Mouse (Mus musculus) kidney, postnatal 10 days (tissue): Measurements from ENCODE around the gene Itgb8.

ENCODE experiments used
- DNase-seq: peaks from one replicate; pipeline ENCODE4 v3.0.0; 2021; ENCODE audit warnings: mixed read lengths

Itgb8 gene

GRCm38 (mm10) chr12:119238696-119239415 lies at the start of gene Itgb8:
Gene Itgb8 (minus strand): TSS chr12:119238802.
- peak; percentile 86 for DNase-seq

GRCm38 (mm10) chr12:119276282-119276681 lies 37.7 kb upstream of the Itgb8 start:
- DNase-seq = no peak

GRCm38 (mm10) chr12:119273605-119274004 lies 35.0 kb upstream of the Itgb8 start:
- DNase-seq = no peak

DNA sequence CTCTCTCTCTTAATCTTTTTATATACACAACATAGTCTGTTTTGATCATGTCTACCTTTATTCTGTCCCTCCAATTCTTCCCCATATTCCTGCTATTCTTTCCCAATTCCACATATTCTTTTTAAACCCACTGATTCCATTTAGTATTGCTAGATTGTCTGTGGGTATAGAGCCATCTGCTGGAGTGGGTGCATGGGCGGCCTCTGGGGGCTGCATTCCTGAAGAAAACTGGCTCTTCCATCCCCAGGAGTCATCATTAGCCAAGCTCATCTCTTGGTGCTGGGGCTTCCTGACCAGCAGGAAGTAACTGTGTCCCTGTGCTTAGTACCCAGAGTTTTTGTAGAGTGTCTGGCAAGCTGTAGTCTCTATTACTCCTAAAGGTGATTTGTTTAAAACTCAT lies 33.4 kb upstream of the Itgb8 start:
- no peak for DNase-seq

DNA sequence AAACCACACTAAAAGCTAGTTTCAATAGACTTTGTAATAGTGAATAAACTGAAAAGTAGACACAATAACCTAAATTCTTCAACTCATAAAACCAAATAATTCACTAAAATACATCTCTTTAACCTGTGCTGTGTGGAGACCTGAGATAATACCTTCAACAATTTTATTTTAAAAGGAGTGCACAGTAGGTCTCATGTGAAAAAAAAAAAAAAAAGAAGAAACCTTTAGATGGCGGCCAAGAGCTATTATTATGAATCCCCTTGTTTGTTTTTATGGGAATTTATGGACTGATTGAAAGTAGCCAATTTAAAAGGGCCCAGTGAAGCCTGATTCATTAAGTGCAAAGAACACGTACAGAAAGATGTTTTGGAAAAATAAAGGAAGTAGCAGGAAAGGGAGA lies 31.4 kb upstream of the Itgb8 start:
- DNase-seq = no peak

- no peak for DNase-seq
These were observed 30.1 kb upstream of the Itgb8 start for GRCm38 (mm10) chr12:119268723-119269122.

- no peak for DNase-seq
These were observed 25.9 kb upstream of the Itgb8 start for GRCm38 (mm10) chr12:119264506-119264905.

- DNase-seq = no peak
These were observed 10.0 kb upstream of the Itgb8 start for GRCm38 (mm10) chr12:119248581-119248980.

DNA sequence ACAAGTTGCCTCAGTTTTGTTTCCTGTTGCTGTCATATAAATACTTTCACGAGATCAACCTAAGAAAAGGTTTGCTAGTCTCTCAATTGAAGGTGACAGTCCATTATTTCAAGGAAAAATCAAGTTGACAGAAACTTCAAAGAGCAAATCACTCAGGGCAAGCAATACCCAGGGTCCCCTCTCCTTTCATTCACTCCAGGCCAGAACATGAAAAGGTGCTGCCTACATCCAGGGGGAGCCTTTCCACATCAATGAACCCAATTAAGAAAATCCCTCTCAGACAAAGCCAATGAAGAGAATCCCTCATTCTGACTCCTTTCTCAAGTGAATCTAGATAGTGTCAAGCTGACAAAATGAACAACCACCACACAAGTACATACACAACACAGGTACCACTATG lies 2.5 kb upstream of the Itgb8 start:
- no peak for DNase-seq

DNA sequence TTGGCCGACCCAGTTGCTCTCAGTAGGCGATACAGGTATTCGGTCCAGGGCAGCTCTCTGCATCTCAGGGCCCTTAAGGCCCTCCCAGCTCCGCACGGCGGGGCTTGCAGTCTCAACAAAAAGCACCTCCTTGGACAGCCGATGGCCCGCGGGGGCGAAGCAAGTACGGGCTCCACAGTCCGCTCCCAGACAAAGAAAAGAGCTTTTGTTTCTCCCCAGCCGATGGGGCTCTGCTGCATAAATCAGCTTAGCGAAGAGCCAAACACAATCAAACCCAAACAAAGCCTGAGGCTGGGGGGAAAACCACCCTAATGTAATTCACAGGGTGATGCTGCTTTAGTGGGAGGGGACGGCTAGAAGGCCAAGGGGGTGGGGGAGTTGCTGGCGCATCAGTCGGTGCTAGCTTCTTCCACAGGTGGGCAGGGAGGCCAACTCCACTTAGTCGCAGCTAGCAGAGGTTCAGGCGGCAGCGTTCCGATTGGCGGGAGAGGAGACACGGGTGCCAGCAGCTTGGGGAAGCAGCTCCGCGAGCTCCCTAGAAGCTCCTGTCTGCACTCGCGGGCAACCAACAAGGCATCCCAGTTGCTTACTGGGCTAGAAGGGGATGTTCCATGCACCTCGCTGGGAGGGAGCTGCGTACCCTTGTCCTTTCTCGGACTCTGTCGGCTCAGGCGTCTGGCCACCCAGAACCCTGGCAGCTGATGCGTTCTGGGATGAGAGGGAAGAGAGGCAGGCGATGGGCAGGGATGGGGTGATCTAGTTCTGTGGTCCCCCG lies 494 bp downstream of the Itgb8 start:
- peak; percentile 68 for DNase-seq

DNA sequence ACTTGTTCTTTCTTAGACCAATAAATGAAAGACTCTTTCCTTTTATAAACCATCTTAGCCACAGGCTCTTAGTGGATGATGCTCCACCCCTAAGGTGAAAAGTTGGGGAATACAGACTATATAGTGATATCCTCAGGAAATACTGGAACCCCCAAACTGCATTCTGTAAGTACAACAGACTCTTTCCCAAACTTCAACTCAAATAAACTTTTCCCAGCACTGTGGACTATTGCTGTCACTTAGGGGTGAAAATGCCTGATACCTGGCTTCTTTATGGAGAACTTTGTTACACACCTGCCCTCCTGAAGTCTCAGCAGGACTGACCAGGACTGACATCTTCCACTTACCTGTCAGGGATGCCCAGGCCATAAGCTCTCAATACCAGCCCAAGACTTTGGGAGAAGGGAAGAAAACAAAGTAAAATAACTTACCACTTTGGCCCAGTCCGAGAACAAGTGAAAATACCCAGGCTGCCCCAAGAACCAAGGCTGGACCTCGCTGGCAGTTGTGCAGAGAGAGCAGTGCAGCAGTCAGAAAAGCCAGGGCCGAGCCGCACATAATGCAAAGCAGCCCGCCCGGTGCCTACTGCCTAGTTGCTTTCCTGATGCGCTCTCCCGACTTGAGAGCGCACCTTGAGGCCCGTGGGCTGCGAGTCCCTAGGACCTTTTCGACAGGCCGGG lies 1.2 kb downstream of the Itgb8 start:
- DNase-seq = peak; percentile 54

DNA sequence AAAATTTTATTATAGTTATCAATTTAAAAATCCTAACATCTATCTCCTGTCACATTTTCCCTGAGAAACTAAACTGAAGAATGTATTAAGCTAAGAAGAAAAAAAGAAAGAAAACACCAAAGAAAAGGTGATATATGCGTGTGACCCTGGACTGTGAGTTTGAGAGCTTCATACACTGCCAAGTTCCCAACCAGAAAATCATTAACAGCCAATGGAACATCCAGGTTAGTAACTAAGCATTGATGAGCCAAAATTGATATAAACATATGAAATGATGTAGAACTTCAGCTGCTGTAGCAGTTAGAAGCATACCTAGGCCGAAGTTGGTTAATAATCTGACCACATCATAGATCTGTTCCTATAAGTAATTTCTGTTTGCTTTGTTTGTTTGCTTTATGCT lies 6.8 kb downstream of the Itgb8 start:
- DNase-seq = no peak

DNA sequence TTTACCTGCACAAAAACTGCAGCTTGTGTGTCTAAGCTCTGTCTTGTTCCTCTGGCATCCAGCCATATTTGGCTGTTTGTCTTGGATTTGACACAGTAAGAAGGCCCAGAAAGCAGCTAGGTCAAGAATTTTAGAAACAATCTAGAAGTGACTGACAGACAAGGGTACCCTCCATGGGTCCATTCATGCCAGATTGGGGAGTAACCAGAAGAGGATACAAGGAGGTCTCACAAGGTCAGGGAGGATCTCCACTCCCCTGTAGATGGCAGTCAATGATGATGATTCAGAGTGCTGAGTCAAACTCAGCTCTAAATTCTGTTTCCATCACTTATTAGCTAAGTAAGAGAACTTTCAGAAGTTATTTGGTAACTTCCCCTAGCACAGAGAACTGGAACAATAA lies 8.2 kb downstream of the Itgb8 start:
- peak; percentile 20 for DNase-seq

DNA sequence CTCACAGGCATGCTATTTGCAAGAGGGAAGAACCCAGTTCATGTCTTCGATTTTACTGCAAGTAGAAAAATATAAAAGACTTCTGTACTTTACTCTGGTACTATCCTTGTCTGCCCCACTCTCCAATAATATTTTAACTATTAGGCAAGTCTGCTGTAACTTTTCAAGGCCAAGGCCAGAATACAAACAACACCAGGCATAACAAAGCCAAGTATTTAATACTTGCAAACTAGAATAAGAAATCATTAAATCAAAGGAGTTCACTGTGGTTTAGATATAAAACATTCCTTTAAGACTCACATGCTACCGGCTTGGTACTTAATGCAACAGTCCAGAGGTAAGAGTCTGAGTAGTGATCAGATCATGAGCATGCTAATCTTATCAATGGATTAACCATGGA lies 9.0 kb downstream of the Itgb8 start:
- no peak for DNase-seq

- no peak for DNase-seq
These were observed 10.7 kb downstream of the Itgb8 start for GRCm38 (mm10) chr12:119227898-119228297.

- DNase-seq = no peak
These were observed 13.9 kb downstream of the Itgb8 start for GRCm38 (mm10) chr12:119224699-119225098.

DNA sequence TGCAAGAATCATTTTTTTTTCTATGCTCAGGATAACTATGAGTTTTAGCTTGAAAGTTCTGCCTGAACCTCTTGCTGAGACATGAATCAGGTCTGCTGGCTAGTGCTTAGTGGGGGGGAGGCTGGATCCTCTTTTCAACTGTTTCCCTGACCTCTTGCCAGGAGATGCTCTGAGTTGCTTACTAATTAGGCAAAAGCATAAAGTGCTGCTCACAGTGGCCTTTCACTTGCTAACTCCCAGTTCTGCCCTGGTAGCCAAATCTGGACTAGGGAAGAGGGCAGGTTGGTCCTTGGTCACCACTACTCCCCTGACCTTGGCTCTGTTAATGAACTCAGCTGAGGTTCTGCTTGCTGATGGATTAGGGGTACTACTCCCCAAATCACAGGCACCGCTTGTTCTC lies 19.2 kb downstream of the Itgb8 start:
- no peak for DNase-seq

- DNase-seq = no peak
These were observed 20.8 kb downstream of the Itgb8 start for GRCm38 (mm10) chr12:119217700-119218265.

GRCm38 (mm10) chr12:119215225-119215624 lies 23.4 kb downstream of the Itgb8 start:
- no peak for DNase-seq

- DNase-seq = no peak
These were observed 27.1 kb downstream of the Itgb8 start for GRCm38 (mm10) chr12:119211533-119211932.

DNA sequence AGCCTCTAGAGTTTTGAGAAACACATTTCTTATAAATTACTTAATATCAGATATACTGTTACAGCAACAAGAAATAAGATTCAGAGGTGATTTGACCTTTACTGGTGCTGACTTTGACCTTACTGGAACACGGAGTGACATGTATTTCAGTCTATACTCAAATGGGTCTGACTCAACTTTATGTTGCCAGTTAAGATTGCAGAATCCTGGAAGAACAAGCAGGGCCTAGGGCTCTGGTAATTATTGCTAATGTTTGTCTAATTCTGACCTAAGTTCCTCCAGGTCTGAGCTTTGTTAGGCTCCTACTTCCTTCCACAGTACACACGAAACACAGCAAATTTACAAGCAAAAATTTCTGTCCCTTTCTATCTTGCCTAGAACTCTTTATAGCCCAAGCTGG lies 28.0 kb downstream of the Itgb8 start:
- DNase-seq = no peak

GRCm38 (mm10) chr12:119210073-119210425 lies 28.6 kb downstream of the Itgb8 start:
- DNase-seq = no peak

DNA sequence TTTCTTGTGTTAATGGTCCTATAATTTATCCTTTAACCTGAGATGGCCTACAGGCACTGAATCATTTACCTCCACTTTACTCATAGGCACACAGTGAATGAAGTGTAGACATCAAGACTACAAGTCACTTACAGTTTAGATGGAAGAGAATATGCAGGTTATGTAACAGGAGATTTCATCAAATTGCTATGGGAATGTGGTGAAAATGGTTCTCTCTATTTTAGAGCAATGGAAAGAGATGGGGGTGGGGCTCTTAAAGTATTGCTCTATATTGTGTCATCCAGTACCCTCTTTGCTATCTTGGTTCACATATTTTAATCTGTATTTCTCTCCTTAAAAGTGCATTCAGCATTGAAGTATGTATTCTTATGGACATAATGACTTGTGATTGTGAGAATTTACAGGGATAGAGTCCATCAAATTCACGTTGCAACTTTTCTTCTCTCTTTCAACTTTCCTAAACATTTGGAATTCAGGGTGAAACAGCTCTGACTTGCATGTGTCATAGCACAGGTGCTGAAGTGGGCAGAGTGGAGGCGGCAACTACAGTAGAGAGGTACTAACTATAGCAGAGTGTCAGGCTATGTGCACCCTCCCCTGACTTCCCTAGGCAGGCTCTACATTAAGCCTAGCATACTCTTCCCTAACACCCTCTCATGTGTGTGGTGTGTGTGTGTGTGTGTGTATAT lies 29.1 kb downstream of the Itgb8 start:
- no peak for DNase-seq
